Comparison of ENCODE assay signal across 24 mouse cellular contexts in genomic region chr11:78372166-78372565, GRCm38 (mm10). TPM values are rescaled to one million over a fixed set of nuclear protein-coding genes. Genes with fewer than 3 reads are reported as not detected.
"Had no signal": no experiment of that assay in that cellular context is flagged by ENCODE, and none has a peak within 500 bp of the region (broad histone marks: within the 10 kb centered on the region; RNA-seq: fewer than 3 reads in every experiment).

No protein-coding gene starts in this region.

- H3K4me1 ChIP-seq: midbrain, embryonic 12.5 days; midbrain, embryonic 15.5 days; neural tube, embryonic 12.5 days; neural tube, embryonic 15.5 days had no signal

- H3K4me2 ChIP-seq: limb, embryonic 12.5 days; limb, embryonic 15.5 days; liver, embryonic 11.5 days; lung, embryonic 14.5 days; midbrain, embryonic 12.5 days; midbrain, embryonic 15.5 days; neural tube, embryonic 12.5 days; neural tube, embryonic 15.5 days; stomach, embryonic 15.5 days had no signal

- H3K4me3 ChIP-seq: limb, embryonic 12.5 days; limb, embryonic 15.5 days; midbrain, embryonic 12.5 days; midbrain, embryonic 15.5 days; neural tube, embryonic 12.5 days; neural tube, embryonic 15.5 days; stomach, embryonic 15.5 days had no signal

- H3K36me3 ChIP-seq: limb, embryonic 12.5 days; limb, embryonic 15.5 days; midbrain, embryonic 12.5 days; midbrain, embryonic 15.5 days; neural tube, embryonic 12.5 days; neural tube, embryonic 15.5 days; stomach, embryonic 15.5 days had no signal

- DNase-seq: left cerebral cortex, postnatal 4 days; liver, postnatal 0 days; lung, embryonic 14.5 days; right cerebral cortex, adult 18-20 months; right cerebral cortex, postnatal 14 days; spleen, adult 18-20 months; thymus, postnatal 25 days had no signal

- H3K27me3 ChIP-seq: limb, embryonic 12.5 days; limb, embryonic 15.5 days; midbrain, embryonic 12.5 days; midbrain, embryonic 15.5 days; neural tube, embryonic 12.5 days; neural tube, embryonic 15.5 days; stomach, embryonic 15.5 days had no signal

- ATAC-seq: liver, postnatal 0 days; lung, postnatal 0 days; midbrain, embryonic 15.5 days had no signal

- H3K9ac ChIP-seq: limb, embryonic 12.5 days; limb, embryonic 15.5 days; liver, embryonic 14.5 days; liver, postnatal 0 days; lung, embryonic 14.5 days; midbrain, embryonic 12.5 days; midbrain, embryonic 15.5 days; neural tube, embryonic 12.5 days; neural tube, embryonic 15.5 days; stomach, embryonic 15.5 days had no signal

- H3K27ac ChIP-seq: limb, embryonic 12.5 days; limb, embryonic 15.5 days; liver, embryonic 14.5 days; macrophage; midbrain, embryonic 12.5 days; midbrain, embryonic 15.5 days; neural tube, embryonic 15.5 days; stomach, embryonic 15.5 days had no signal

- H3K9me3 ChIP-seq: limb, embryonic 12.5 days; limb, embryonic 15.5 days; midbrain, embryonic 12.5 days; midbrain, embryonic 15.5 days; neural tube, embryonic 12.5 days; neural tube, embryonic 15.5 days; stomach, embryonic 15.5 days had no signal

RNA-seq across cellular contexts. Expression of gene Foxn1, which starts 14.2 kb away (rescaled TPM):
- total RNA-seq: layer of hippocampus, adult 18-20 months; layer of hippocampus, postnatal 14 days; left cerebral cortex, postnatal 14 days; left cerebral cortex, postnatal 4 days; megakaryocyte, adult 5-6 weeks had no signal
- polyA plus RNA-seq: kidney, embryonic 16.5 days; limb, embryonic 12.5 days; liver, embryonic 11.5 days; liver, embryonic 14.5 days; liver, postnatal 0 days; lung, embryonic 14.5 days; lung, postnatal 0 days; macrophage; midbrain, embryonic 12.5 days; midbrain, embryonic 15.5 days; neural tube, embryonic 12.5 days; neural tube, embryonic 15.5 days had no signal

RNA-seq across cellular contexts. Expression of gene Slc13a2, which starts 49.9 kb away (rescaled TPM):
- total RNA-seq: layer of hippocampus, adult 18-20 months; layer of hippocampus, postnatal 14 days; left cerebral cortex, adult 8-10 months; left cerebral cortex, postnatal 14 days; left cerebral cortex, postnatal 4 days had no signal
- polyA plus RNA-seq: limb, embryonic 12.5 days; liver, embryonic 11.5 days; lung, embryonic 14.5 days; midbrain, embryonic 12.5 days; midbrain, embryonic 15.5 days; neural tube, embryonic 12.5 days; neural tube, embryonic 15.5 days had no signal
